Mouse (Mus musculus) erythroblast, embryonic 14.5 days (primary cell): ENCODE data around the gene Bbs10. TPM values are rescaled to one million over a fixed set of nuclear protein-coding genes. Genes with fewer than 3 reads are reported as not detected.

Experiments
- H3K27me3 ChIP-seq: 2 replicates; pipeline ENCODE4 v1.6.1; 2012; ENCODE audit warnings: inconsistent platforms; ENCODE audit not compliant: control insufficient read depth
- H3K36me3 ChIP-seq: 2 replicates; pipeline ENCODE4 v1.6.1; 2012; ENCODE audit warnings: mild to moderate bottlenecking, inconsistent platforms; ENCODE audit not compliant: control insufficient read depth
- H3K4me1 ChIP-seq: 2 replicates; pipeline ENCODE4 v1.6.1; 2012; ENCODE audit warnings: inconsistent platforms; ENCODE audit not compliant: control insufficient read depth
- H3K4me3 ChIP-seq: replicated peaks from 2 replicates; pipeline ENCODE3; 2012; ENCODE audit warnings: moderate library complexity, mild to moderate bottlenecking, inconsistent platforms
- H3K9me3 ChIP-seq: 2 replicates; pipeline ENCODE4 v1.6.1; 2012; ENCODE audit warnings: low read length, inconsistent platforms, mixed read lengths; ENCODE audit not compliant: control insufficient read depth
- GATA1 ChIP-seq: IDR thresholded peaks from 2 replicates; pipeline ENCODE4 v1.6.1; 2012; ENCODE audit warnings: low read length, inconsistent platforms, mixed read lengths
- TAL1 ChIP-seq: IDR thresholded peaks from 3 replicates; pipeline ENCODE4 v1.6.1; 2012; ENCODE audit warnings: low read length, inconsistent platforms, mixed read lengths
- polyA plus RNA-seq: library from polyadenylated mRNA; stranded (reverse); fragments of >175 nt; gene quantifications from 2 replicates; pipeline ENCODE4 v1.2.3, GENCODE M21; 2012

The Bbs10 gene
- not detected in 2 replicates for polyA plus RNA-seq

DNA sequence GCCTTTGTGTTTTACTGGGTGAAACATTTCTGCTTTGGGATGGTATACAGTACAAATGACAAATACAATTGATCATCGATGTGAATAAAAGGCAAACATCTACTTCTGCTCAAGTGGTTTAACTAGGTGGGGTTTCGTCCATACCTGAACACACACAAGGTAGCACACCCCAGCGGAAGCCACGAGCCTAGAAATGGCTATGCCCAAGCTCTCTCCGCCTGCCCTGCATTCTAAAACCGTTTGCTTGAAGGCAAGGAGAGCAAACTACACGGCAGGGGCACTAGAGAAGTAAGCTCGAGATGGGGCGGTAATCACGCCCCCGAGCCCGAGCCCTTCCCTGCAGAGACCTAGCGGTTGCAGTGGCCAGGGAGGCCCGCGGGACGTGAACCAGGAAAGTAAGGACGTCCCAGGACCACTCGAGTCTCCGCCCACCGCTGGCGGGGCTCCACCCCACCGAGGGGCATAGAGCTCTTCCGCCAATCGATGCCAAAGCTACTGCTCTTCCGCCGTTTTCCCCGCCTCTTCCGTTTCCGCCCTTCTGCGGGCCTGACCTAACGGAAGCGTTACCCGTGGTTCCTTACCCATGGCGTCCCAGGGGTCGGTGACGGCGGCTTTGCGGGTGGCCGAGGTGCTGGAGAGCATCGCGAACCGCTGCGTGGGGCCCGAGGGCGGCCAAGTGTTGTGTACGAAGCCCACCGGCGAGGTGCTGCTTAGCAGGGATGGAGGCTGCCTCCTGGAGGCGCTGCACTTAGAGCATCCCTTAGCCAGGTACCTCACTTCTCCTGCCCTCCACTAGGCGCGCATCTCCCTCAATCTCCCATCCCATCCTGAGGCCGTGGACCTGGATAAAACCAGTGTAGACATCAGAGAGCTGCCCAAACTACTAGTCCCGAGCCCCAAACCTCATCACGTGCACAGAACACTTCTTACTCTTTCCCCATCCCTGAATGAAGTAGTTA lies at the start of gene Bbs10:
TSS of gene Bbs10 (plus strand) at position 540 of the 959 bp plus-strand sequence.
- no peaks in the 10 kb centered on the region for H3K27me3 ChIP-seq
- H3K4me3 ChIP-seq, result peak within 1 kb of the TSS; percentile 81
- H3K4me1 ChIP-seq, result peaks cover 18% of the 10 kb centered on the region
- TF ChIP-seq TAL1, result no peak
- no peak for TF ChIP-seq GATA1
- H3K9me3 ChIP-seq, result no peaks in the 10 kb centered on the region
- H3K36me3 ChIP-seq, result peaks cover 13% of the 10 kb centered on the region

GRCm38 (mm10) chr10:111250192-111250591 lies 48.3 kb upstream of the Bbs10 start:
- peaks cover 14% of the 10 kb centered on the region for H3K36me3 ChIP-seq
- H3K4me3 ChIP-seq, result no peak overlapping the region
- H3K4me1 ChIP-seq, result peaks cover 27% of the 10 kb centered on the region
- no peaks in the 10 kb centered on the region for H3K27me3 ChIP-seq
- H3K9me3 ChIP-seq, result no peaks in the 10 kb centered on the region
- TF ChIP-seq TAL1 (no peak), GATA1 (no peak)

DNA sequence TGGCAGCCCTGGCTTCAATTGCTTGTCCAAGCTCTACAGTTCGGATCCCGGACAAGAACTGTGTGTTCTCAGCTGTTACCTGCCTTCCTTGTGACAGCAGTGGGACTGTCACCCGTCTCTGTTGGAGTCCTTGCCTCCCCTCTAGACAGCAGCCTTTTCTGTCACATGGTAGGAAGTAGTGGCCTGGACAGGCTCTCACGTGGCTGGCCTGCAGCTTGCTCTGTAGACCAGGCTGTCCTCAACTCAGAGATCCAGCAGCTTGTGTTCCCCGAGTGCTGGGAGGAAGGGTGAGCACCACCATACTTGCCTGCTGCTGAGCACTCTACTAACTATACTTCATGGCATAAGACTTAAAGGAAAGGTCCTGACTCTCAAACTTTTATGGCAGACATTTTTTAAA lies 46.8 kb upstream of the Bbs10 start:
- Histone ChIP-seq H3K9me3 (no peaks in the 10 kb centered on the region), H3K4me1 (peaks cover 36% of the 10 kb centered on the region), H3K36me3 (peaks cover 22% of the 10 kb centered on the region), H3K4me3 (no peak overlapping the region), H3K27me3 (no peaks in the 10 kb centered on the region)
- TF ChIP-seq TAL1 (no peak), GATA1 (no peak)

DNA sequence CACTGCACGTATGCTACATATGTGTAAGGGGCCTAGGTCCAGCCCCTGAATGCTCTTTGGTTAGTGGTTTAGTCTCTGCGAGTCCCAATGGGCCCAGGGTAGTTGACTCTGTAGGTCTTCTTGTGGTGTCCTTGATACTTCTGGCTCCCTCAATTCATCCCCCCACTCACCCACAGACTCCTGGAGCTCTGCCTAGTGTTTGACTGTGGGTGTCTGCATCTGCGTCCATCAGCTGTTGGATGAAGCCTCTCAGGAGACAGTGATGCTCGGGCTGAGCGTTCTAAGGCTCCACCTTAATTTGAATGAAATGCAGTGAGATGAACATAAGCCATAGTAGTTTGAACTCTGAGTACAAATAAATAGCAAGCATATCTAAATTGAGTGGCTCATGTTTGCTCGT lies 43.3 kb upstream of the Bbs10 start:
- H3K4me1 ChIP-seq, result peaks cover 29% of the 10 kb centered on the region
- TF ChIP-seq GATA1 (no peak), TAL1 (no peak)

GRCm38 (mm10) chr10:111256156-111256555 lies 42.3 kb upstream of the Bbs10 start:
- peaks cover 42% of the 10 kb centered on the region for H3K36me3 ChIP-seq
- TF ChIP-seq TAL1, result no peak
- TF ChIP-seq GATA1, result no peak
- peaks cover 27% of the 10 kb centered on the region for H3K4me1 ChIP-seq
- H3K27me3 ChIP-seq, result no peaks in the 10 kb centered on the region
- no peaks in the 10 kb centered on the region for H3K9me3 ChIP-seq
- no peak overlapping the region for H3K4me3 ChIP-seq

More for the DNA sequence above, 43.3 kb upstream of the Bbs10 start:
- no peaks in the 10 kb centered on the region for H3K27me3 ChIP-seq
- H3K9me3 ChIP-seq, result no peaks in the 10 kb centered on the region
- H3K4me3 ChIP-seq, result no peak overlapping the region
- H3K36me3 ChIP-seq, result peaks cover 40% of the 10 kb centered on the region

GRCm38 (mm10) chr10:111257358-111257757 lies 41.1 kb upstream of the Bbs10 start:
- H3K4me1 ChIP-seq, result peaks cover 27% of the 10 kb centered on the region

DNA sequence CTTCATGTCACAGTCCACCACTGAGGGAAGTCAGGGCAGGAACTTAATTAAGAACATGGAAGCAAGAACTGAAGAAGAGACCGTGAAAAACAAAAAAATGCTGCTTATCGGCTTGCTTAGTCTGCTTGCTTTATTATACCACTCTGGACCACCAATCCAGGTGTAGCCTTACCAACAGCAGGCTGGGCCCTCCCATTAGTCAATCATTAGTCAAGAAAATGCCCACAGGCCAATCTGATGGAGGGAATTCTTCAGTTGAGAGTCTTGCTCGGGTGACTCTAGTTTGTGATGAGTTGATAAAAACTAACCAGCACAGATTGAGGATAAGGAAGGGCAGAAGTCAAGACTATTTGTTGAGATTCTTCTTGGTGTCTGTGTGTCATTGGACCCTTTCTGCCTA lies 40.2 kb upstream of the Bbs10 start:
- Histone ChIP-seq H3K36me3 (peaks cover 44% of the 10 kb centered on the region), H3K4me1 (peaks cover 27% of the 10 kb centered on the region), H3K9me3 (no peaks in the 10 kb centered on the region), H3K27me3 (no peaks in the 10 kb centered on the region), H3K4me3 (no peak overlapping the region)
- TF ChIP-seq TAL1 (no peak), GATA1 (no peak)

More at GRCm38 (mm10) chr10:111257358-111257757, 41.1 kb upstream of the Bbs10 start:
- TF ChIP-seq TAL1 (no peak), GATA1 (no peak)
- Histone ChIP-seq H3K9me3 (no peaks in the 10 kb centered on the region), H3K27me3 (no peaks in the 10 kb centered on the region), H3K36me3 (peaks cover 43% of the 10 kb centered on the region), H3K4me3 (no peak overlapping the region)

DNA sequence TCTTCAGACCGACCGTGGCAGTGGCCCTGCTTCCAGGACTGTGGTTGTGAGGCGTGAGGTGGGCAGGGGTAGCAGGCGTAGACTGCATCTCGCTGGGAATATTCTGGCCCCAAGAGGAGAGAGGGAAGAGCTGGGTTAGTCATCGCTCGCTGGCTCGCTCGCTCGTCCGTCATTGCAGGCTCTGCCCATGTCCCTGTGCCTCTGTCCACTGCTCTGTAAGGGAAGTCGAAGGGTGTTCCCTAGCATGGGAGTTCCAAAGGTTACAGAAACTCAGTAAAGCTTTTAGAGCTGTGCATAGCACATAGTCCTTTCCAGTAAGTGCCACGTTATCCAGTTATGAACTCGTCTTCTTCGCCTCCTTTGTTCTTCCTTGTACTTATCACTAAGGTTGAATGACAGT lies 26.8 kb upstream of the Bbs10 start:
- Histone ChIP-seq H3K4me1 (no peaks in the 10 kb centered on the region), H3K36me3 (peaks cover 96% of the 10 kb centered on the region), H3K4me3 (no peak overlapping the region), H3K9me3 (no peaks in the 10 kb centered on the region), H3K27me3 (no peaks in the 10 kb centered on the region)
- TF ChIP-seq GATA1, result no peak
- no peak for TF ChIP-seq TAL1

DNA sequence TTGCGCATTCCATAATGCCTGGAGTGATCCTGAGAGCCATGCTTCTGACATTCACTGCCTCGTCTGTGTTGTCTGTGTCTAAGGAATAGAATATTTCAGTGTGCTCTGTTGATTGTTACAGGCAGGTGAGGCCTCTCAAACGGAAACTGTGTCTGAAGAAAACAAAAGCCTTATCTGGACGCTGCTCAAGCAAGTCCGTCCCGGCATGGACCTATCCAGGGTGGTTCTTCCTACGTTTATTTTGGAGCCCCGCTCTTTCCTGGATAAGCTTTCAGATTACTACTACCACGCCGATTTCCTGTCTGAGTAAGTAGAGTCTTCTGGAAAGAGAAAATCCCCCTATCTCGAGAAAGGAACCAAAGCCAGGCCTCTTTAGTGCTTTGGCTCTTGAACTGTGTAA lies 25.6 kb upstream of the Bbs10 start:
- H3K36me3 ChIP-seq, result peaks cover 95% of the 10 kb centered on the region
- H3K4me1 ChIP-seq, result no peaks in the 10 kb centered on the region
- TF ChIP-seq GATA1, result no peak
- H3K27me3 ChIP-seq, result no peaks in the 10 kb centered on the region
- no peaks in the 10 kb centered on the region for H3K9me3 ChIP-seq
- no peak overlapping the region for H3K4me3 ChIP-seq
